Mouse (Mus musculus) hindbrain, embryonic 12.5 days (tissue): Measurements from ENCODE around the gene Arhgap45. TPM values are rescaled to one million over a fixed set of nuclear protein-coding genes. Genes with fewer than 3 reads are reported as not detected.

ENCODE experiments used
- ATAC-seq: fragments of 200-750 bp; cut with Nextera tagmentation; 2 replicates; pipeline ENCODE4 v1.8.0; 2017; ENCODE audit warnings: moderate TSS enrichment; ENCODE audit not compliant: low FRiP score
- H3K27ac ChIP-seq: fragments of 300-500 bp; sonication (generic); 2 replicates; pipeline ENCODE4 v1.5.1; 2016; ENCODE audit warnings: mild to moderate bottlenecking
- H3K27me3 ChIP-seq: fragments of 300-500 bp; sonication (generic); 2 replicates; pipeline ENCODE4 v1.6.1; 2016; ENCODE audit warnings: mild to moderate bottlenecking
- H3K36me3 ChIP-seq: fragments of 300-500 bp; sonication (generic); 2 replicates; pipeline ENCODE4 v1.6.1; 2016; ENCODE audit warnings: mild to moderate bottlenecking
- H3K4me1 ChIP-seq: fragments of 300-500 bp; sonication (generic); 2 replicates; pipeline ENCODE4 v1.6.1; 2016
- H3K4me2 ChIP-seq: fragments of 300-500 bp; sonication (generic); replicated peaks from 2 replicates; pipeline ENCODE4 v1.6.1; 2016; ENCODE audit warnings: mild to moderate bottlenecking
- H3K4me3 ChIP-seq: fragments of 300-500 bp; sonication (generic); 2 replicates; pipeline ENCODE4 v1.5.1; 2016; ENCODE audit warnings: mild to moderate bottlenecking
- H3K9ac ChIP-seq: fragments of 300-500 bp; sonication (generic); 2 replicates; pipeline ENCODE4 v1.6.1; 2016; ENCODE audit warnings: mild to moderate bottlenecking, moderate library complexity
- H3K9me3 ChIP-seq: fragments of 300-500 bp; sonication (generic); replicated peaks from 2 replicates; pipeline ENCODE4 v1.6.1; 2016; ENCODE audit warnings: mild to moderate bottlenecking
- WGBS: fragments of 180-500 bp; shearing (Covaris S2); methylation state at CpG from one replicate; pipeline ENCODE4 v1.1.7; 2016; 5-methylcytosine and 5-hydroxymethylcytosine counted together
- polyA plus RNA-seq: library from polyadenylated mRNA; unstranded; fragments of >200 nt; fragmentation: Nextera tagmentation; extraction: Ambion mirVana; gene quantifications from 2 replicates; pipeline ENCODE4 v1.2.1, GENCODE M21; 2016

Arhgap45 gene
- polyA plus RNA-seq, 1 experiment from 2014 or later, result 8.7 TPM

GRCm38 (mm10) chr10:79988506-79989271 is 27.8 kb upstream of the Arhgap45 start, which contains the start of gene Cnn2:
TSS of gene Cnn2 (plus strand) at chr10:79988584.
- Histone ChIP-seq H3K9ac (peak within 1 kb of the TSS; percentile 60), H3K4me1 (peaks cover 22% of the 10 kb centered on the region), H3K4me3 (peak within 1 kb of the TSS; percentile 47), H3K27me3 (peaks cover 46% of the 10 kb centered on the region), H3K9me3 (0 out of 2 replicates have a peak, but pooled peaks cover 3% of the 10 kb centered on the region), H3K36me3 (no peaks in the 10 kb centered on the region), H3K27ac (peak within 1 kb of the TSS; percentile 35), H3K4me2 (peak within 1 kb of the TSS; percentile 56)
- WGBS, result 1% methylated on average over 59 of the region's 59 CpGs
- no peak for ATAC-seq

- Histone ChIP-seq H3K4me2 (peak overlapping the region; percentile 56), H3K27me3 (peaks cover 46% of the 10 kb centered on the region), H3K9me3 (0 out of 2 replicates have a peak, but pooled peaks cover 3% of the 10 kb centered on the region), H3K4me1 (peaks cover 22% of the 10 kb centered on the region), H3K4me3 (peak overlapping the region; percentile 47), H3K9ac (peak overlapping the region; percentile 60), H3K36me3 (no peaks in the 10 kb centered on the region), H3K27ac (no peak overlapping the region)
- ATAC-seq, result no peak
- 30% methylated on average over 8 of the region's 8 CpGs for WGBS
These were observed 27.1 kb upstream of the Arhgap45 start for GRCm38 (mm10) chr10:79989272-79989786.

GRCm38 (mm10) chr10:79989870-79990269 is 26.6 kb upstream of the Arhgap45 start:
- H3K4me1 ChIP-seq, result peaks cover 22% of the 10 kb centered on the region
- peak overlapping the region; percentile 56 for H3K4me2 ChIP-seq
- H3K27me3 ChIP-seq, result peaks cover 46% of the 10 kb centered on the region
- H3K9me3 ChIP-seq, result 0 out of 2 replicates have a peak, but pooled peaks cover 3% of the 10 kb centered on the region
- H3K27ac ChIP-seq, result no peak overlapping the region
- WGBS, result 15% methylated on average over 15 of the region's 15 CpGs
- H3K36me3 ChIP-seq, result no peaks in the 10 kb centered on the region
- peak overlapping the region; percentile 47 for H3K4me3 ChIP-seq
- no peak for ATAC-seq
- H3K9ac ChIP-seq, result no peak overlapping the region

- H3K4me1 ChIP-seq, result peaks cover 17% of the 10 kb centered on the region
- no peak overlapping the region for H3K9ac ChIP-seq
- WGBS, result 55% methylated on average over 12 of the region's 12 CpGs
- H3K27ac ChIP-seq, result no peak overlapping the region
- H3K27me3 ChIP-seq, result peaks cover 46% of the 10 kb centered on the region
- H3K4me3 ChIP-seq, result no peak overlapping the region
- ATAC-seq, result no peak
- no peaks in the 10 kb centered on the region for H3K36me3 ChIP-seq
- H3K4me2 ChIP-seq, result no peak overlapping the region
- H3K9me3 ChIP-seq, result 0 out of 2 replicates have a peak, but pooled peaks cover 3% of the 10 kb centered on the region
These were observed 25.4 kb upstream of the Arhgap45 start for GRCm38 (mm10) chr10:79991099-79991498.

- Histone ChIP-seq H3K36me3 (no peaks in the 10 kb centered on the region), H3K9me3 (0 out of 2 replicates have a peak, but pooled peaks cover 3% of the 10 kb centered on the region), H3K4me3 (no peak overlapping the region), H3K9ac (no peak overlapping the region), H3K4me2 (no peak overlapping the region), H3K4me1 (peaks cover 16% of the 10 kb centered on the region), H3K27ac (no peak overlapping the region), H3K27me3 (peaks cover 46% of the 10 kb centered on the region)
- ATAC-seq, result no peak
- 89% methylated on average over 6 of the region's 6 CpGs for WGBS
These were observed 24.9 kb upstream of the Arhgap45 start for GRCm38 (mm10) chr10:79991548-79991947.

- H3K4me1 ChIP-seq, result peaks cover 16% of the 10 kb centered on the region
- no peak overlapping the region for H3K4me3 ChIP-seq
- H3K9me3 ChIP-seq, result 0 out of 2 replicates have a peak, but pooled peaks cover 3% of the 10 kb centered on the region
- ATAC-seq, result no peak
- H3K4me2 ChIP-seq, result no peak overlapping the region
- peaks cover 28% of the 10 kb centered on the region for H3K27me3 ChIP-seq
- no peak overlapping the region for H3K9ac ChIP-seq
- no peak overlapping the region for H3K27ac ChIP-seq
- no peaks in the 10 kb centered on the region for H3K36me3 ChIP-seq
- WGBS, result 91% methylated on average over 16 of the region's 16 CpGs
These were observed 21.9 kb upstream of the Arhgap45 start for GRCm38 (mm10) chr10:79994397-79995115.

GRCm38 (mm10) chr10:79995636-79996035 is 20.8 kb upstream of the Arhgap45 start:
- Histone ChIP-seq H3K4me2 (0 out of 2 replicates have a peak overlapping the region, but pooled peaks have one; percentile 76), H3K9ac (no peak overlapping the region), H3K9me3 (0 out of 2 replicates have a peak, but pooled peaks cover 3% of the 10 kb centered on the region), H3K27ac (no peak overlapping the region), H3K36me3 (no peaks in the 10 kb centered on the region), H3K4me3 (no peak overlapping the region), H3K4me1 (peaks cover 12% of the 10 kb centered on the region), H3K27me3 (peaks cover 19% of the 10 kb centered on the region)
- no peak for ATAC-seq
- 79% methylated on average over 1 of the region's 1 CpGs for WGBS

GRCm38 (mm10) chr10:79996272-79997033 is 20.0 kb upstream of the Arhgap45 start, which contains the start of gene Abca7:
TSS of gene Abca7 (plus strand) at chr10:79996494.
- Histone ChIP-seq H3K36me3 (no peaks in the 10 kb centered on the region), H3K27me3 (peaks cover 16% of the 10 kb centered on the region), H3K27ac (peak within 1 kb of the TSS; percentile 75), H3K9me3 (0 out of 2 replicates have a peak, but pooled peaks cover 3% of the 10 kb centered on the region), H3K4me3 (peak within 1 kb of the TSS; percentile 47), H3K4me2 (peak within 1 kb of the TSS; percentile 76), H3K4me1 (peaks cover 12% of the 10 kb centered on the region), H3K9ac (peak within 1 kb of the TSS; percentile 44)
- ATAC-seq, result peak; percentile 87
- under 1% methylated on average over 34 of the region's 34 CpGs for WGBS

- ATAC-seq, result peak; percentile 83
- Histone ChIP-seq H3K36me3 (no peaks in the 10 kb centered on the region), H3K9me3 (no peaks in the 10 kb centered on the region), H3K27ac (peak overlapping the region; percentile 75), H3K4me2 (peak overlapping the region; percentile 76), H3K4me3 (peak overlapping the region; percentile 47), H3K4me1 (peaks cover 12% of the 10 kb centered on the region), H3K27me3 (peaks cover 23% of the 10 kb centered on the region), H3K9ac (peak overlapping the region; percentile 55)
- WGBS, result under 1% methylated on average over 35 of the region's 35 CpGs
These were observed 19.3 kb upstream of the Arhgap45 start for GRCm38 (mm10) chr10:79997034-79997760.

- Histone ChIP-seq H3K4me2 (peak overlapping the region; percentile 76), H3K9me3 (no peaks in the 10 kb centered on the region), H3K4me3 (peak overlapping the region; percentile 47), H3K27me3 (peaks cover 29% of the 10 kb centered on the region), H3K4me1 (peaks cover 13% of the 10 kb centered on the region), H3K36me3 (no peaks in the 10 kb centered on the region), H3K9ac (peak overlapping the region; percentile 55), H3K27ac (peak overlapping the region; percentile 55; the same call in 1 of the 2 replicates)
- ATAC-seq, result peak; percentile 38
- WGBS, result 11% methylated on average over 15 of the region's 15 CpGs
These were observed 18.6 kb upstream of the Arhgap45 start for GRCm38 (mm10) chr10:79997819-79998218.

GRCm38 (mm10) chr10:80001945-80002344 is 14.5 kb upstream of the Arhgap45 start:
- Histone ChIP-seq H3K36me3 (no peaks in the 10 kb centered on the region), H3K27me3 (peaks cover 46% of the 10 kb centered on the region), H3K9ac (no peak overlapping the region), H3K9me3 (no peaks in the 10 kb centered on the region), H3K4me2 (no peak overlapping the region), H3K4me3 (no peak overlapping the region), H3K4me1 (peaks cover 16% of the 10 kb centered on the region), H3K27ac (no peak overlapping the region)
- 78% methylated on average over 9 of the region's 9 CpGs for WGBS
- ATAC-seq, result no peak
